Mouse (Mus musculus) B cell, adult 67 days (primary cell): ENCODE results near the gene Mtmr1. TPM values are rescaled to one million over a fixed set of nuclear protein-coding genes. Genes with fewer than 3 reads are reported as not detected.

Source experiments
- total RNA-seq, 2 experiments: library from RNA; stranded (reverse); gene quantifications; 4 replicates each; pipeline ENCODE4 v1.2.4; 2023

The Mtmr1 gene
- 10 to 100 TPM; 30.7 to 50.5 TPM for total RNA-seq

DNA sequence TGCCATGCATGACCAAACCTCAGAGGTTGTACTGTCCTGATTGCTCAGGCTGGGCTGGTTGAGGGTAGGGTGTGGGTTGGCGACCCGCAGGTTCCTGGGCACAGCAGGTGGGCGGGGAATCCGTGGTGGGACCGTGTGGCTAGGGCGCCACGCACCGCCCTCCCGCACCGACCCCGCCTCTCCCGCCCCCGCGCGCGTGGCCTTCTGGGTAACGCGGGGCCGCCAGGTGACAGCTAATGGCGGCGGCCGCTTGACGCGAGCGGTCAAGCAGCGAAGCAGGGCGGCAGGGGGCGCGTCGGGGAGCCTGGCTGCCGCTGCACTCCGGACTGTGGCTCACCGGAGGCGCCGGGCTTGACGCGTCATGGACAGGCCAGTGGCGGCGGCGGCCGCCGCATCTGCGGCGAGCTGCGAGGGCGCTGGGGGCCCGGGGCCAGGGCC lies at the start of gene Mtmr1:
Mtmr1 (plus strand) TSS at position 207 of the 438 bp plus-strand sequence.

Other genes with a start within 250 kb of the Mtmr1 start
- 10 to 100 TPM; 10.5 to 18.5 TPM for gene Mtm1, start 154.0 kb upstream of the Mtmr1 start, total RNA-seq
- 1 to 10 TPM; 3.6 to 5.4 TPM for gene Cd99l2, start 128.1 kb downstream of the Mtmr1 start, total RNA-seq
- 10 to 100 TPM in 1 of 2 experiments, 1 to 10 TPM in 1; 9.7 to 15.7 TPM for gene Hmgb3, start 191.2 kb downstream of the Mtmr1 start, total RNA-seq